In the genomic region with DNA sequence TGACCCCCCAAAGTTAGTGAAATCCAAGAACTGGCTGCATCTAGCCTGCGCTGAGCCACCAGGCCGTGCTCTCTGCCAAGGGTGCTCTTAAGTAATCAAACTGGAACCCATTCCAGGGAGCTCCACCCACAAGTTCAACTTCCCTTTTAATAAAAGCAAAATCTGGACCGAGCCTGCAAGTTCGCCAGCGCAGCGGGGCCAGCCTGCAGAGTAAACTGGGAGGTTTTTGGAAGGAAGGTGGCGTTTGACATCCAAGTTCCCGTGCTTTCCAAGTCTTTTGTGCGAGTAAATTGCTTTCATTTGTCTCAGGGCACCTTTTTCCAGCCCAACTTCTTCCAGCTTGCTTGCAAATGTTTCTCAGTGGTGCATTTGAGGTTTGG, we compare ENCODE assay signal across 8 mouse cellular contexts. TPM values are rescaled to one million over a fixed set of nuclear protein-coding genes. Genes with fewer than 3 reads are reported as not detected.
DNase-seq lines count a peak whose midpoint lies in the region; ATAC-seq and TF ChIP-seq lines count a peak whose summit lies in the region.

No protein-coding gene starts in this region.

- 71% methylated on average over 9 of the region's 9 CpGs for WGBS in midbrain, postnatal 0 days
- 72% methylated on average over 9 of the region's 9 CpGs for WGBS in midbrain, embryonic 15.5 days
- WGBS in embryonic facial prominence, embryonic 15.5 days, result 26% methylated on average over 9 of the region's 9 CpGs

- no peak for ATAC-seq in midbrain, postnatal 0 days (ENCODE audit: low FRiP score)
- ATAC-seq in midbrain, embryonic 15.5 days (replicated peaks), result no peak
- ATAC-seq in embryonic facial prominence, embryonic 15.5 days (ENCODE audit: insufficient number of reproducible peaks, low FRiP score, low TSS enrichment, low read depth), result peak; percentile 67
- ATAC-seq in cerebellum, adult (ENCODE audit: insufficient number of reproducible peaks, low FRiP score, low TSS enrichment), result no peak

- H3K27ac ChIP-seq in midbrain, postnatal 0 days (ENCODE audit: low read depth, low read length), result no peak overlapping the region
- no peak overlapping the region for H3K27ac ChIP-seq in midbrain, embryonic 15.5 days
- H3K27ac ChIP-seq in embryonic facial prominence, embryonic 15.5 days (replicated peaks), result peak overlapping the region; percentile 85

- DNase-seq in midbrain, postnatal 0 days (ENCODE audit: low spot score), result peak; percentile 43
- peak; percentile 83 for DNase-seq in heart, postnatal 25 days (ENCODE audit: low spot score)
- DNase-seq in left cerebral cortex, adult 18-20 months (ENCODE audit: low spot score in 2 of 2), result peak; percentile 13 to 54
- DNase-seq in right cerebral cortex, postnatal 10 days (ENCODE audit: low spot score in 2 of 2), result peak; percentile 50 to 56
- DNase-seq in spleen, postnatal 36 days (ENCODE audit: low spot score in 2 of 2), result no peak

- H3K9ac ChIP-seq in midbrain, postnatal 0 days (replicated peaks; ENCODE audit: low read length, poor library complexity, severe bottlenecking), result no peak overlapping the region
- H3K9ac ChIP-seq in midbrain, embryonic 15.5 days, result no peak overlapping the region
- no peak overlapping the region for H3K9ac ChIP-seq in embryonic facial prominence, embryonic 15.5 days

- intact Hi-C loops in heart, postnatal 25 days (cut with DNase I), result no loop called here

- no peaks in the 10 kb centered on the region for H3K36me3 ChIP-seq in midbrain, postnatal 0 days (ENCODE audit: insufficient read depth, low read length)
- H3K36me3 ChIP-seq in midbrain, embryonic 15.5 days (replicated peaks), result no peaks in the 10 kb centered on the region
- H3K36me3 ChIP-seq in embryonic facial prominence, embryonic 15.5 days, result peaks cover 15% of the 10 kb centered on the region

- no peaks in the 10 kb centered on the region for H3K9me3 ChIP-seq in midbrain, postnatal 0 days (ENCODE audit: low read length)
- H3K9me3 ChIP-seq in midbrain, embryonic 15.5 days, result no peaks in the 10 kb centered on the region
- no peaks in the 10 kb centered on the region for H3K9me3 ChIP-seq in embryonic facial prominence, embryonic 15.5 days (replicated peaks)

- no peak for TF ChIP-seq CTCF in midbrain, postnatal 0 days (IDR thresholded peaks at IDR 0.05)

- H3K4me1 ChIP-seq in midbrain, postnatal 0 days (ENCODE audit: insufficient read depth, low read length), result no peaks in the 10 kb centered on the region
- H3K4me1 ChIP-seq in midbrain, embryonic 15.5 days, result no peaks in the 10 kb centered on the region
- peaks cover 33% of the 10 kb centered on the region for H3K4me1 ChIP-seq in embryonic facial prominence, embryonic 15.5 days

- no peak overlapping the region for H3K4me3 ChIP-seq in midbrain, postnatal 0 days (ENCODE audit: low read depth, low read length)
- H3K4me3 ChIP-seq in midbrain, embryonic 15.5 days, result no peak overlapping the region
- peak overlapping the region; percentile 11 for H3K4me3 ChIP-seq in embryonic facial prominence, embryonic 15.5 days (replicated peaks)

- no peak overlapping the region for H3K4me2 ChIP-seq in midbrain, postnatal 0 days (ENCODE audit: low read depth, low read length, poor library complexity, severe bottlenecking)
- H3K4me2 ChIP-seq in midbrain, embryonic 15.5 days, result no peak overlapping the region
- peak overlapping the region; percentile 41 for H3K4me2 ChIP-seq in embryonic facial prominence, embryonic 15.5 days (replicated peaks)

- H3K27me3 ChIP-seq in midbrain, postnatal 0 days (ENCODE audit: insufficient read depth, low read length), result no peaks in the 10 kb centered on the region
- H3K27me3 ChIP-seq in midbrain, embryonic 15.5 days (replicated peaks), result no peaks in the 10 kb centered on the region
- H3K27me3 ChIP-seq in embryonic facial prominence, embryonic 15.5 days, result no peaks in the 10 kb centered on the region

RNA-seq across cellular contexts. Expression of a gene that starts 27.5 kb away (rescaled TPM):
- total RNA-seq in midbrain, postnatal 0 days (2014; rRNA removed), result 3.1 and 3.2 TPM in 2 replicates
- 1.8 and 2.0 TPM in 2 replicates for polyA plus RNA-seq in midbrain, postnatal 0 days (2015; fragmentation: Nextera tagmentation; extraction: Ambion mirVana)
- polyA plus RNA-seq in midbrain, embryonic 15.5 days (2015; fragmentation: Nextera tagmentation; extraction: Ambion mirVana), result 1.2 and 1.6 TPM in 2 replicates
- polyA plus RNA-seq in embryonic facial prominence, embryonic 15.5 days (2015; fragmentation: Nextera tagmentation; extraction: Ambion mirVana), result 33.4 and 36.4 TPM in 2 replicates
- 1 to 10 TPM; 3.5 to 4.7 TPM for total RNA-seq in heart, postnatal 25 days (2021)
- total RNA-seq in left cerebral cortex, adult 18-20 months (2021), result 1 to 10 TPM; 1.2 to 1.3 TPM

Comparison
In these comparisons a context has a peak if more than half of its experiments do, and no peak if none do; other contexts are left out.
1. DNase-seq: peak in midbrain, postnatal 0 days (single experiment), heart, postnatal 25 days (single experiment), left cerebral cortex, adult 18-20 months (2 of 2) and right cerebral cortex, postnatal 10 days (2 of 2); none in spleen, postnatal 36 days (0 of 2).